Mouse (Mus musculus) right cerebral cortex, postnatal 25 days (tissue): ENCODE results near the gene Sec23ip.
A peak's percentile ranks its signal among the peaks of the same experiment; 100 is the strongest.
"Not testable (repeated sequence)": the region's sequence is repeated elsewhere in the genome, so short reads cannot be mapped to it uniquely, and the experiment has no call there.

Source experiments
- DNase-seq: peaks from one replicate; pipeline ENCODE4 v3.0.0; 2022

Gene Sec23ip

DNA sequence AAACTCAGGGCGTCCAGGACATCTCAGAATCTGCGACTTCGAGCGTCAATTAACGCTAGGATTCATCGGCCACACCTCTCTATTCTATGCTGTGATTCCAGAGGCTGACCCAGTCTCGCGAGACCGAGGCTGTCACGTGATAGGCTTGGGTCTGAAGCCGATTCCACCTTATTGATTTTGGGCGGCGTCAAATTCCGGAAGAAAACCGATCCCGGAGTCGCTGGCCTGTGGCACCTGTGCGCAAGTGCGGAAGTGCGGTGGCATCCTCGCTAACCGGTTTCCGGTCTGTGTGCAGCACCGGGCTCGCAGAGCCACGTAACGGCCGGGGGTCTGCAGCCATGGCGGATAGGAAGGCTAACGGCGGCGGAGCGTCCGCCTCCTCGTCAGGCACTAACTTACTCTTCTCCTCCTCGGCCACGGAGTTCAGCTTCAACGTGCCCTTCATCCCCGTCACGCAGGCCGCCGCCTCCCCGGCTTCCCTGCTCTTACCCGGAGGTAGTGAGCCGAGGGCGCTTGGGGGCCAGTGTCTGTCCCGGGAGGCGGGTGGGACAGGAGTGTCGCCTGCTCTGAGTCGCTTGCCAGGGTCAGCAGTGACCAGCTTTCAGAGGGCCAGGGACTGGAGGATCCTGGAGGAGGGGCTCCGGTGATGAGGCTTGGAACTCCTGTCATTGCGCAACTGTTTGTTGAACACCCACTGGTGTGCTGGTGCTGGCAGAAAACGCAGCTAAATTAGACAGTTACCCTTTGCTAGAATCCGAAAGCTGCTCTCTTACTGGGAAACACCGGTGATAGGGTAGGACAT lies at the start of gene Sec23ip:
Sec23ip (plus strand) TSS at position 260 of the 802 bp plus-strand sequence.
- DNase-seq = peak; percentile 98

DNA sequence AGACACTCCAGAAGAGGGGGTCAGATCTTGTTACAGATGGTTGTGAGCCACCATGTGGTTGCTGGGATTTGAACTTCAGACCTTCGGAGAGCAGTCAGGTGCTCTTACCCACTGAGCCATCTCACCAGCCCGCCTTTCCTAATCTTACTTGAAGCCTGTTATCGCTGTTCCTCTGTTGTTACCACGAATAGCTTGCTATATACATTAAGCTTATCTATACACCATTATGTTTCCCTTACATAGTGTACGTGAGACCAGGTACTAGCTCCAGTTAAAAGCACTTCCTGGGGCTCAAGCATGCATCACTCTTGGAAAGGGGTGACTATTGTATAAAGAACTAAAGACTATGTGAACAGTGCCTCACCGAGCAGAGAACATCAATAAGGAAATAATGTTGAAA lies 44.8 kb upstream of the Sec23ip start:
- DNase-seq = not testable (repeated sequence)

DNA sequence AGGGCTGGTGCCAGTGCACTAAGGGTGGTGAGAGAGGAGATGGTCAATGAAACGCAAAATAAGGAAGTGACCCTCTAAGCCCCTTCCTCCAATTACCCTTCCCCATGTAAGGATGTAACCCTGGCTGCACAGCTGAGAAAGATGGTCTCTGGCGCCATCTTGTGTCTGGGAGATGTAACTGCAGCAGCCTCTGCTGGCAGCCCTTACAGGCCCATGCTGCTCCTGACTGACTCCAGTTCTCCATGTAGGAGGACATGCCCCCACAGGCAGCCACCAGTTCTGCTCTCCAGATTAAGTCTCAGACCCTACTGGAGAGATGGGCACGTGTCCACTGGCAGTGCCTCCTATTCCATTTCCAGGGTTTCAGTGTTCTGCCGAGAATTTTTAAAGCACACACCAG lies 39.0 kb upstream of the Sec23ip start:
- DNase-seq = peak; percentile 68

DNA sequence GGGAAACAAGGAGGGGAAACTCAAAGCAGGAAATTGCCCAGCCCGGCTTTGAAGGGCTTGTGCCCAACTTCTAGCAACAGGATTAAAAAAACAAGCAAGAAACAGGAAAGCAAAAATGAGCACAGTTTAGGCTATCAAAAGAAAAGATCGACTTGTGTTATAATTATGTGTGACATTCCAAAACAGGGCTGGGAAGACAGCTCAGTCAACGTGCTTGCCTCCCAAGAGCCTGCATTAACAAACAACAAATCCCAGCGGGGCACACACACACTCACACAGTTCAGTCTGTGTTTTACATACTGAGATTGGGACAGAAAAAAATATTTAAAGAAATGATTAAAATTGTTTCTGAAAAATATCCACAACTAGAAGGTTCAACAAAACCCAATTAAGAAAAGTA lies 26.8 kb upstream of the Sec23ip start:
- no peak for DNase-seq

DNA sequence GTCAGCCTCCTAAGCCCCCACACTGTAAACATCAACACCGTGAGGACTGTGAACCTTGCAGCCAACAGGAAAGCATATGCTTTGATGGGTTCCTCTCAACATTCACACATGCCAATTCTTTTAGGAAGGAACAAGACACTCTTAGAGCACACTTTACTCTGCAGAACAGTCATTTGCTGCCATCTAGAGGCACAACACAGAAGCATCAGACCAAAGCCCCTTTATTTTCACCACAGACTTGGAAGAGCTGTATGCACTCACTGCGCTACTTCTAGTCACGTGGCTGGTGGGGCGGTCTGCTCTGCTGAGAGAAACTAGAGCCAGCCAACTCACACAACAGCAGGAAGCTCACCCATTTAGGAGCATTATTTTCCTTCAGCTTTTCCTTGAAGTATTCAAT lies 20.0 kb upstream of the Sec23ip start:
- DNase-seq = peak; percentile 74

DNA sequence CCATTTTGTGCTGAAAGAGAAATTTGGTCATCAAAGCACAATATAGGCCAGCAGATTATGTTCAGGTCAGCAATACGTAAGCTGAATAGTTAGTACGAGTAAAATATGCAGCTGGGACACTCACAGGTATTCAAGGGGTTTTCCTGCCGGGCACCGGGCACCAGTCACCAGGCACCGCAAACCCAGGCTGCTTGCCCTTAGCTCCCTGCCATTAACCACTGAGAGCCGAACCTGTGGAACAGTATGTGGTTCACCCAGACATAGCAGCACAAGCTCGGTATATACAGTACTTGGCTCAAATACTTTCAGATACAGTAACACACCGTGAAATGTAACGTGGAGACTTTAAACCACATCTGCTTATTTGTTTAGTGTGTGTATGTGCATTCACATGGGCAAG lies 19.6 kb upstream of the Sec23ip start:
- DNase-seq = no peak

DNA sequence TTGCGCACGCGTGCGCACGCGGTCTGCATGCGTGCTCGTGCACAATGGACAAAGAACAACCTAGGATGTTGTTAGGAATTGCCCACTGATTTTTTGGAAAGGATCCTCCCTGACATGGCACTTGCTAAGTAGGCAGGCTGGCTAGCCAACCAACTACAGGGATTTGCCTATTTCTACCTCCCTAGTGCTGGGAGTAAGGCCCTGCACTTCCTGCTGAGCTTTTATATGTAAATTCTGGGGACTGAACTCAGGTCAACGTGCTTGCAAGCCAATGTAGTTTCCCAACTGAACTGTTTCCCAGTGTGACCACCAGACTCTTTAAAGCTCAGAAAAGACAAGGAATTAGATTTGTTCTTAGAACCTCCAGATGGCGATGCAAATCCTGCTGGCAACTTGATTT lies 17.7 kb upstream of the Sec23ip start:
- DNase-seq = no peak

DNA sequence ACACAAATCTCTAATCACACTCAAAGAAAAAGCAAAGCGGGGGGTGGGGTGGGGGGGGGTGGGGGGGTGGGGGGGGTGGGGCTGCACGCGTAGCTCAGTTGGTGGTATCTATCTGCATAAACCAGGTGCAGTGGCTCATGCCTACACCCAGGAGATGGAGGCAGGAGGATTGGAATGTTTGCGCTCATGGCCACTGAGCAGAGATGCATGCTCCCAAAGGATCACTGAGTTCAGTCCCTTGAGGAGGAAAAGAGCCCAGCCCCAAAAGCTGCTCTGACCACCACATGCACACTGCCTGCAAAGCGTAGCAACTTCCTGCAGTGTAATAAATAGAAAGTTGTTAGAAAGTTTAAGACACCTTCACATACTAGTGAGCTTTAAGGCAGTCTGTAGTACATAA lies 17.0 kb upstream of the Sec23ip start:
- DNase-seq = no peak

DNA sequence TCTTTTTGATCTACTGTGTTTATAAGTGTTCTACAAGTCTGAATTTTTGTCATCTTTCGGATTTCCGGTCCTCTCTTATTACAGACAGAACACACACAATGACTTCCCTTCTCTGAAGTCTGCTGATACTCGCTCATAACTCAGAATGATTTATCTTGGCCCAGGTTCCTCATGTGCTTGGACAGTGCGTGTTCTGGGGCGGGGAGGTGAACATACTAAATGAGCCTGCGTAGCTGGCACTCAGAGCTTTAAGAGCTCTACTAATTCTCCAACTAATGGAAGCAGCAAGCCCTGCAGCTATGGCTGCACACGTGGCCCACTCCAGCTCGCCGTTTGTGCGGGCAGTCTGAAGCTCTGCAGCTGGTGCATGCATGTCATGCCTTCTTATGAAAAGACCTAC lies 16.0 kb upstream of the Sec23ip start:
- no peak for DNase-seq

DNA sequence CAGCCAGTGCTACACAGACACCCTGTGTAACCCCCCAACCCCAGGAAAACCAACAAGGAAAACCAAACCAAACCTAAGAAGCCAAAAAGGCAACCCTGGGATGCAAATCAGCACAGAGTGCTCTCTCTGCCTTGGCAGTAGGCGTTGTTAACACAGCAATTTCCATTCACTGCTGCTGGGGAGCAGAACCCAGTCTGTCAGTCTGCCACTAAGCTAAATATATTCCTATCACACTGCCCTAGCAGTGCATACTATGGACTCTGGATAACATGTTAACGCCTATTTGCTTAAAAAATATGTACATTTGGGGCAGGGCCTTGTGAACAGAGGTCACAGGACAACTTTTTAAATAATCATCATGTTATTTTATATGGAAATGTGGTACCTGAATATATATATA lies 13.2 kb upstream of the Sec23ip start:
- DNase-seq = no peak

DNA sequence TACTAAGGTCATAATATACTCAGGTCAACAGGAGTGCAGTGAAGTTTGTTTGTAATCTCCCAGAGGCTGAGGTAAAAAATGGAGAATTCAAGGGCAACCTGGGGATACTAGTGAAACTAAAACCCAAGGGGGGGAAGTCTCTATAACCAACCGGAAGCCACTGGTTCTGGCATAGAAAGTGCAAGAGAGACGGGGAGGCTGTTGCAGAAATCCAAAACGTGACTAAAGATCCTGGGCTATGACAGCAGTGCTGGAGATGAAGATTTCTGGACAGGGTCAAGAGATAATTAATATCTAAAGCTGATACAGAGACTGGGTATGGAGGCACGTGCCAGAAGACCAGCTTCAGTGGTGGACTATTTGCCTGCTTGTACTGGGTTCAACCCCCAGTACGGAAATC lies 6.7 kb upstream of the Sec23ip start:
- DNase-seq = no peak

DNA sequence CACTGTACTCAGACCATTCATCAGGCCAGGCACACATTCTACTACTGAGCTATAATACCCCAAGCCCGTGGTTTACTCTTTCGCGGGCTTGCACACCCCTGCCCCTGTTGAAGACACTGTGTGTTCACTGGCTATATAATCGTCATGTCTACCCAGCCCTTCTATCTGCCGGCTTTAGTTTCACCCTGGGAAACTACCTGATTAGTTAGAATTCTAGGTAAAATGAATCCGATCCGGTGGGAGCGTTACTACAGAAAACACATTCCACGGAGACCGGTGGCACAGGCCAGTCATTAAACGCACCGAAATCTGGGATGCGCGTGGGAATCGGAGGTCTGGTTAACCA lies 5.7 kb upstream of the Sec23ip start:
- no peak for DNase-seq

DNA sequence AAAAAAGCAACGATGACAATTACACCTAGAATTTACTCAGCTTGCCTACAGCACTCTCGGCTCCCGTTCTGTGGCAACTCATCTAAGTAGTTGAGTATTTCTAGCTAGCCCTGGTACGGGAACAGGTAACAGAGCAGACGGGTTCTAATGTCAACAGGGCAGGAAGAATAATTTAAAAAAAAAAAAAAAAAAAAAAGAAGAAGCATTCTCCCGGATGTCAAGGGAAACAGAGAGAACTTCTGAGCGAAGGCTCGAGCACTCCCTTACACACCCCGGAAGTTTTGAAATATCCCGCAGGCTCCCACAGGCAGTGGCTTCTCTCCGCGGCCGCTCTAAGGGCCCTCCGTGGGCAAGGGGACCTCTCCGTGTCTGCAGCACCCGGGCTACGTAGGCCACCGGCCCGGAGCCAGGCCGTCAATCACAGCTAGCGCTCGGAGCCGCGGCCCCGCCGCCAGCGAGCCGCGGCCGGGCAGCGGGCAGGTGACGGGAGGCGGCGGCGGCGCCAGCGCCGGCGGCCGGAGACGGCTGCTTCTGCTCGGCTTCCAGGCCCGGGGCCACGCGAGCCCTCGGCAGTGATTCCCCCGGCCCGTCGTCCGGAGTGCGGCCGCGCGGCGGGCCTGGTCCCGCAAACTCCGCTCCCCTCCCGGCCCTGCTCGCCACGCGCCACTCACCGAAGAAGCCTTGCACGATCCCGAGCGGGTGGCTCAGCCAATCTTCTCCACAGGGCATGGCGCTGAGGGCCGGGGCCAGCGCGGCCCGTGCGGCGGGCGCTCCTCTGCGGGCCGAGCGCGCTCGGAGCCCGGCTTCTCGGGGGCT lies 5.1 kb upstream of the Sec23ip start:
- no peak for DNase-seq

DNA sequence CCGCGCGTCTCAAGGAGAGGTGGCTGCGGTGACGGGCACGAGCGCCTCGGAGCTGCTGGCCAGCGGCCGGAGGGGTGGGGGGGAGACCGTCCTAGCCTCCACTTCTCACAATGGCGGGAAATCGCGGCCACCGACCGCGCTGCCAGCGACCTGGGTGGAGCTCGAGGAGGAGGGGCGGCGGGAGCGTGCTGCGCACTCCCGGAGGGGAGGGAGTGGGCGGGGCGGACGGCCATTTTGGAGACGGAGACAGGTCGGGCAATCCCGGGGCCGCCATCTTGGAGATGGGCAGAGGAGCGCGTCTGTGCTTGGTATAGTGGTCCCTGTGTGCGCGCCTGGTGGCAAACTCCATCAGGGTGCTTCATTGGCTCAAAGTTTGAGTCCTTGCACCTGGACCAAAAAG lies 4.4 kb upstream of the Sec23ip start, which contains the start of gene Mcmbp:
Mcmbp (minus strand) TSS at position 162 of the 400 bp plus-strand sequence.
- DNase-seq = peak; percentile 96

DNA sequence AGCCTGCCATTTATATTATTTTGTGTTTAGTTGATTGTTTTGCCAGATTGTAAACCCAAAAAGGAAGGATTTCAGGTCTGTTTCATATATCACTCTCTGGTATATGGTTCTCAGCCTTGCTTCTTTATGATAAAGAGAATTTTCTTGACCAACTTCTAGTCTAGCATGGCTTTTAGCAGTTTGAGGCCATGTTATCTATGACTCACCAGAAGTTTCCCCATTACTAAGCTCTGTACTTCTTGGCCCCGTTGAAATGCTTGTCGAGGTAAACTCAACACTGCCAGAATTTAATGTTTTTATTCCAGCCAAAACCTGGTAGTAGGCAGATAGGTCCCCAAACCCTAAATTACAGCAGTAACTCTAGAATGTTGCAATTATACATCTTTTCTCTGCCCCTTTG lies 845 bp upstream of the Sec23ip start:
- DNase-seq = no peak

DNA sequence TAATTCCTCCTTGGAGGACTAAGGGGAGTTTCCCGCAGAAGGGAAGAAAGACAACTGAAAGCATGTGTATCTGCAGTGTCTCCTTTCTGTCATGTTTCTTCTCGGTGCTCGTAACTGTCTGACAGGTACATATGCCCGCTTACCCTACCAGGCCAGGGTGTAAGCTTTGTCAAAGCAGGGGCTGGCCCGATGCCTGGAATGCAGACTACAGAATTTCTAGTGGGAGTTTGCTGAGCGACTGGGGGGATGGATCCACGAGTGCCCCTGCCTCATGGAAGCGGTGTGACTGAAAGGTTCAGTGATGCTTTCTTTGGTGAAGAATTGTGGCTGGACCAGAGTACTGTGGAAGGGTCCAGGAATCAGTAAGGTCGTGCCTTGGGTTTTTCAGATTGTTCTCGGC lies 1.4 kb downstream of the Sec23ip start:
- DNase-seq = no peak

DNA sequence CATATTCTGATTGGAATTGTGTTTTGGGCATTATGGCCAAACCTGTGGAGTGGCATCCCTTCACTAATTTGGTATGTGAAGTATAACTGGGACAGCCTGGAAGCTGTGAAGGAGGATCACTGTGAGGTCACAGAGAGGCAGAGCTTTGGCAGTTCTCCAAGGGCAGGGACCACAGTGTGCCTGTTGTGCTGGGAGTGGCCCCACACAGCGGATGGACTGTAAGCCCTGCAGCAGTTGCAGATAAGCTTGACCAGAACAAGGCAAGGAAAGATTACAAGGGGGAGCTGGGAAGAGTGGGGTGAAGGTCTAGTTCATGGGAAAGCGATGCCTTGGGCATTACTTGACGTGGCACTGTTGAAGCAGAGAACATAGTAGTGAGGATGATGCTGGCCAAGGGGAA lies 4.0 kb downstream of the Sec23ip start:
- no peak for DNase-seq

DNA sequence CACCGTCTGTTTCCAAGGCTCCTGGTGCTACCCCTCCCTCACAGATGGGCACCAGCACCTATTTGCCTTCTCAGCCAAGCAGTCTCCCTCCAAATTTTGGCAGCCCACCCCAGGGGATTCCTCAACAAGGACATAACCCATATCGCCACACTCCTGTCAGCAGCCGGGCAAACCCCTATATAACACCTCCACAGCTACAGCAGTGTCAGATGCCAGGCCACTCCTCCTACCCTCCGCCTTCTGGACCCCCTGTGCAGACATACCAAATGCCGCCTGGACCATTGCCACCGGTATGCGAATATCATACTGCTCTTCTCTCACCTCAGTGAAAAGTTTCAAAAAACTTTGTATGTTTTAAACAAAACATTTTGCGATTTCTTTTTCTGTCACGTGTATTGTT lies 5.6 kb downstream of the Sec23ip start:
- DNase-seq = no peak

DNA sequence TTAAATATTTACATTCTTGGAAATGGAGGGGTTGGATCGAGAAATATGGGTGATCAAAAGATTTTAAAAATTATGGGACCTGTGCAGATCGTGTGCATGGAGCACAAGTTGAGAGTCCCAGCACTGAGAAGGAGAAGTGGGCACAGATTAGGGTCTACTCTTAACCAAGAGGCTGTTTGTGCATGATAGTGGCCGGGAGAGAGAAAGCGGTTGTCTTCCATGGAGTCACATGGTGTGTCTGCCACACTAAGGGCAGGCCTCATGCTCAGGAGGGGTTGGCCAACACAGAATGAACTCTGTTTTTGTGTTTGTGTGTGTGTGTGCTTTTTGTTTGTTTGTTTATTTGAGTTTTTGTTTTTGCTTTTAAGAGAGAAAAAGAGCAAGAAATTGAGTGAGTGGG lies 7.3 kb downstream of the Sec23ip start:
- DNase-seq = no peak

DNA sequence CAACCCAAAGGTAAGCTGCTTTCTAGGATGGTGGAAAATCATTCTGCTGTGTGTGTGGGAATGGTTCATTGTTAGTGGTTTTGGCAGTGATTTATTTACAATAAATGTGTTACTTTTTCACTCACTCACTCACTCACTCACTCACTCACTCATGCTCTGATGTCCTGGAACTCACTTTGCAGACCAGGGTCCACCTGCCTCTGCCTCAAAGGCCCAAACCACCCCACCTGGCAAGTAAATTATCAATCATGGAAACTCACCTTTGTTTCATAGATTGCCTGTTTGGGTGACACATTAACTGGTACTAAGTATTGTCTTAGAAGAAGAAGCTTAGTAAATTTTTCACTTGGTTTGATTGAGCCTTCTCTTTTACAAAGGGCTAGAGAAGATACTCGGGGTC lies 10.7 kb downstream of the Sec23ip start:
- no peak for DNase-seq

DNA sequence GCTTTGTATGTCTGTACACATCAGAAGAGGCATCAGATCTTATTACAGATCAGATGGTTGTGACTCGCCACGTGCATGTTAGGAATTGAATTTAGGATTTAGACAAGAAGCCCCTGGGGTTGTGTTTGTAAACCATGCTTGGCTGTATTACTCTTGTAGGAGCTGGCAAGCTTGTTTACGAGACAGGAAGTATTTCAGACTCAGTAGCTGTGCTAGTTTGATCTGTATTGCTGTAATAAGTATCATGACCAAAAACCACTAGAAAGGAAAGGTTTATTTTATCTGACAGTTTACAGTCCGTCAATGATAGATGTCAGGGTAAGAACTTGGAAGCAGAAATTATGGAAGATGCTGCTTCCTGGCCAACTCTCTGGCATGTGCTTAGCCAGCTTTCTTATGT lies 14.2 kb downstream of the Sec23ip start:
- DNase-seq = no peak

DNA sequence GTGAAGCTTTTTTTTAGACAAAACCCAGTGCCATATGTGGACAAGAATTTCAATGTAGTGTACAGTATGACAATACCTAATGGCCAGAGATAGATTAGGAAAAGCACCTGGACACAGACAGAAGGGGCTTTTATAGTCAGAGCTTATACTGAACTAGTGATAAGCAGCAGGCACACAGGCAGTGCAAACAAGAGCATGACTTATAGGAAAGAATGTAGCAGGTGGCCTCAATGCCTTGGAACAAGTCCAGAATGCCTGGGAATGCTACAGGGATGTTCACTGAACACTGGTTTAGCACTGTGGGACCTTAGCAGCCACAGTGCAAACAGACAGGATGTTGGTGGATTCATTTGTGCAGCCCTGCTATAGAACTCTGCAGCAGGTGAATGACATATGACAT lies 22.0 kb downstream of the Sec23ip start:
- no peak for DNase-seq

DNA sequence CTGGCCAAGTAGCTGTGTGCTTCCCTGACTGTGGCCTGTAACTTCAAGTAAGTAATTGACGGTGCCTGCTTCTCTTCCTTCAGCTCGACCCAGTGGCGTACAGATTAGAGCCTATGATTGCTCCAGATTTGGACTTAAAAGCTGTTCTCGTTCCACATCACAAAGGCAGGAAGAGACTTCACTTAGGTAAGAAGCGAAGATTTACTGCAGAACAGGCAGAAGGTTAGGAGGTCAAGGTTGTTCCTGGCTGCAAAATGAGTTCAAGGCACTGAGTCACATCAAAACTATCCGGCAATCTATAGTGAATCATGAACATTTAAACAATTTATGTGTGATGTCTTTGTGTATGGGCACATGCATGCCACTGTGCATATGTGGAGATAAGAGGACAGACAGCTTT lies 32.5 kb downstream of the Sec23ip start:
- DNase-seq = no peak

DNA sequence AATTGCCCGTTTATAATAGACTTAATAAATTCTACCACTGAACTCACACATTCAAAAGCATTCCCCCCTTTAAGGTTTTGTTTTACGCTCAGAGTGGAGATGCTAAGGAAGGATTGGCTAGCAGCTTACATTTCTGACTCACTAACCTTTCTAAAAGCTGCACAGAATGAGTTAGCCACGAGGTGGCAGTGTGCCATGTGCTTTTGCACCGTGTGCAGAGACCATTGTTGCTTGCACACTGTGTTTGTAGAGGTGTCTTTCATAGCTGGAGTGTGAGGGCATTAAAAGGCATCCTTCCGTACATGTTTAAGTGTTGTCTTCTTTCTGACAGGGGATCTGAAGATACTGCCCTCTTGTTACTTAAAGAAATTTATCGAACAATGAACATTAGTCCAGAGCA lies 34.6 kb downstream of the Sec23ip start:
- DNase-seq = peak; percentile 43

DNA sequence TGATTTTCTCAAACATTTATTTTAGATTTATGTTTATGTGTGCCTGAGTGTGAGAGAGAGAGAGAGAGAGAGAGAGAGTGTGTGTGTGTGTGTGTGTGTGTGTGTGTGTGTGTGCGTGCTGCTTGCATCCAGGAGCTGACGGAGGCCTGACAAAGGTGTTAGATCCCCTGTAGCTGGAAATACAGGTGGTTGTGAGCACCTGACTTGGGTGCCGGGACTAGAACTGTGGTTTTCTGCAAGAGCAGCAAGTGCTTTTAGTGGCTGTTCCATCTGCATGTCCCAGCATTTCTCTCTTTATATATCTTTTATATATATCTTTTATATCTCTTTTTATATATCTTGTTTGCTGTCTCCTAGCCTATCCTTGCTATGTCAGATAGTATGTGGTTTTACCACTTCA lies 37.1 kb downstream of the Sec23ip start:
- DNase-seq = no peak
